Mouse (Mus musculus) embryonic facial prominence, embryonic 13.5 days (tissue): ENCODE measurements around the gene Polr2c. TPM values are rescaled to one million over a fixed set of nuclear protein-coding genes. Genes with fewer than 3 reads are reported as not detected.
A peak's percentile ranks its signal among the peaks of the same experiment; 100 is the strongest.

Experiments used
- ATAC-seq: fragments of 200-750 bp; cut with Nextera tagmentation; 2 replicates; pipeline ENCODE4 v1.8.0; 2017; ENCODE audit warnings: low read depth; ENCODE audit not compliant: insufficient number of reproducible peaks, insufficient read depth, low FRiP score, low TSS enrichment
- H3K27ac ChIP-seq: fragments of 300-500 bp; sonication (generic); 2 replicates; pipeline ENCODE4 v1.5.1; 2015; ENCODE audit warnings: moderate library complexity, mild to moderate bottlenecking, inconsistent platforms
- H3K27me3 ChIP-seq: fragments of 300-500 bp; sonication (generic); 2 replicates; pipeline ENCODE4 v1.6.1; 2015; ENCODE audit warnings: mild to moderate bottlenecking, inconsistent platforms
- H3K36me3 ChIP-seq: fragments of 300-500 bp; sonication (generic); 2 replicates; pipeline ENCODE4 v1.6.1; 2015; ENCODE audit warnings: mild to moderate bottlenecking, inconsistent platforms
- H3K4me1 ChIP-seq: fragments of 300-500 bp; sonication (generic); 2 replicates; pipeline ENCODE4 v1.6.1; 2015; ENCODE audit warnings: inconsistent platforms
- H3K4me2 ChIP-seq: fragments of 300-500 bp; sonication (generic); 2 replicates; pipeline ENCODE4 v1.6.1; 2015; ENCODE audit warnings: moderate library complexity, mild to moderate bottlenecking, inconsistent platforms
- H3K4me3 ChIP-seq: fragments of 300-500 bp; sonication (generic); 2 replicates; pipeline ENCODE4 v1.5.1; 2015; ENCODE audit warnings: mild to moderate bottlenecking, inconsistent platforms
- H3K9ac ChIP-seq: fragments of 300-500 bp; sonication (generic); 2 replicates; pipeline ENCODE4 v1.6.1; 2015; ENCODE audit warnings: mild to moderate bottlenecking, inconsistent platforms
- H3K9me3 ChIP-seq: fragments of 300-500 bp; sonication (generic); 2 replicates; pipeline ENCODE4 v1.6.1; 2016; ENCODE audit warnings: inconsistent platforms
- WGBS: fragments of 180-500 bp; shearing (Covaris S2); methylation state at CpG from one replicate; pipeline ENCODE4 v1.1.7; 2015; ENCODE audit warnings: mixed read lengths; 5-methylcytosine and 5-hydroxymethylcytosine counted together
- polyA plus RNA-seq: library from polyadenylated mRNA; unstranded; fragments of >200 nt; fragmentation: Nextera tagmentation; extraction: Ambion mirVana; gene quantifications from 2 replicates; pipeline ENCODE4 v1.2.1, GENCODE M21; 2015

The Polr2c gene
- polyA plus RNA-seq, 1 experiment from 2014 or later = 152 TPM

DNA sequence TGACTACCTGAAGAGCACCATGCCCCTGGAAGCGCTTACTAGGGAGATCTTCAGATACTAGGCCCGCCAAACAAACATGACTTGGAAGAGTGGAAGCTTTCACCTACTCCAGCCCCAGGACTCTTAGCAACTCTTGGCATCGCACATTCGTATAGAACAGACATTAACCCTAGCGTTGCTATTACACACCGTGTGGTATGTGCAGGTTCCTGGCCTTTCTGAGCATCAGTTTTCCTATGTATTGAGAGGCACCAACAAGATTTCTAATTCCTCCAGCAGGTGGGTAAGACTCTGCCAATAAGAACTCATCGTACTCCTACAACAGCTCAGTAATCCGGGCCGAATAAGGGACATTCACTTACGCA lies 59.7 kb downstream of the Polr2c start:
- ATAC-seq = no peak
- peak overlapping the region; percentile 90 for H3K27ac ChIP-seq
- 3% methylated on average over 10 of the region's 10 CpGs for WGBS
- H3K27me3 ChIP-seq = peaks cover 17% of the 10 kb centered on the region
- H3K4me3 ChIP-seq = peak overlapping the region; percentile 82
- H3K9ac ChIP-seq = peak overlapping the region; percentile 92
- peaks cover 50% of the 10 kb centered on the region for H3K4me1 ChIP-seq
- H3K9me3 ChIP-seq = no peaks in the 10 kb centered on the region
- H3K4me2 ChIP-seq = peak overlapping the region; percentile 85
- peaks cover 10% of the 10 kb centered on the region for H3K36me3 ChIP-seq

DNA sequence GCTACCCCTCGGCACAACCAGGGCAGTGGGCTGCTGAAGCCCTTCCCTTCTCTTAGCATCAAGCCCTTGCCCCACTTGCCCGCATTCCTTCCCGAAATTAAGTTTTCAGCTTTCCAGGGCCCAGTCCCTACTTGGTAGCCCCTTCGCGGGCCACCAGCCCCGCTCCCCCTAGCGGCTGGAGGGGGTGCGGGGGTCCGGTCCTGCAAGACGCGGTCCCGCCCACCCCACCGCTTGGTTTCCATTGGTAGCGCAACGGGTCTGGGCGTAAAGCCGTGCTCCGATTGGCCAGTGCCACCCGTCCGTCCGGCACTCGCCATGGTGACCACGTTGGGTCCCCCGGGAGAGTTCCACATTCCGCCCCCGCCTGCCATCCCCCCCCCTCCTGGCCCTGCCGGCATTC lies 60.1 kb downstream of the Polr2c start:
- ATAC-seq = peak; percentile 94
- Histone ChIP-seq H3K4me3 (peak overlapping the region; percentile 82), H3K27ac (peak overlapping the region; percentile 90), H3K9me3 (no peaks in the 10 kb centered on the region), H3K36me3 (peaks cover 6% of the 10 kb centered on the region), H3K27me3 (peaks cover 16% of the 10 kb centered on the region), H3K9ac (peak overlapping the region; percentile 92), H3K4me2 (peak overlapping the region; percentile 85), H3K4me1 (peaks cover 50% of the 10 kb centered on the region)
- WGBS = under 1% methylated on average over 27 of the region's 27 CpGs

DNA sequence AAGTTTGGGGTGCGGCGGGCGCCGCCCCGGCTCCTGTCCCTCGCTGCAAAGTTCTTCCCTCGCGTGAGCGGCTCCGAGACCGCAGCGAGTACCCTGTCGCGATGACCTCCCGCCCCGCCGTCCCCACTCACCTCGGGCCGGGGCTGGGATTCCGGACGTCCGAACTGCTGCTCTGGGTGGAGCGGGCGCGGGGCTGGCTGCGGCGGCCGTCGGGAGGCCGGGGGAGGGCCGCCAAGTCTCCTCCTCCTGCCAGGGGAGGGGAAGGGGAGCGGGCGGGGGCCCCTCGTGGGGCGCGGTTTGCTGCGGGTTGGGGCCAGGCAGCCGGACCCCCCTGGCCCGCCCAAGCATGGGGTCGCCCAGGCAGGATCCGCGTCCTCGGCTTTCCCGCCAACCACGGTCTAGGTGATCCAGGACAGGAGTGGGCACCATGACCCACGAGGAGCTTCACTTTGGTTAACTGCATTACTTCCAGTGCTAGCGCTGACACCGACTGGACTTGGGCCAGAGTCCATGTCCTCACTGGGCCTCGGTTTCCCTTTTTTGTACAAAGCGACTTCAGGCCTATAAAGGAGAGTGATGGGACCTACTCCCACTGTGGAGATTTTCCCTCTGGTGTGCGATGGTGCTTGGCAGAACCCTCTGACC lies 60.7 kb downstream of the Polr2c start, which contains the start of gene Ccdc102a:
TSS of gene Ccdc102a (minus strand) at position 248 of the 645 bp plus-strand sequence.
- H3K4me1 ChIP-seq = peaks cover 47% of the 10 kb centered on the region
- H3K36me3 ChIP-seq = no peaks in the 10 kb centered on the region
- H3K9ac ChIP-seq = peak within 1 kb of the TSS; percentile 92
- no peaks in the 10 kb centered on the region for H3K9me3 ChIP-seq
- H3K4me3 ChIP-seq = peak within 1 kb of the TSS; percentile 82
- WGBS = 3% methylated on average over 34 of the region's 51 CpGs
- H3K4me2 ChIP-seq = peak within 1 kb of the TSS; percentile 85
- H3K27me3 ChIP-seq = peaks cover 10% of the 10 kb centered on the region; the same call in 1 of the 2 replicates
- H3K27ac ChIP-seq = peak within 1 kb of the TSS; percentile 90
- peak; percentile 48 for ATAC-seq

- H3K4me2 ChIP-seq = no peak overlapping the region
- no peaks in the 10 kb centered on the region for H3K36me3 ChIP-seq
- H3K27ac ChIP-seq = no peak overlapping the region
- H3K9me3 ChIP-seq = no peaks in the 10 kb centered on the region
- H3K9ac ChIP-seq = no peak overlapping the region
- H3K27me3 ChIP-seq = no peaks in the 10 kb centered on the region
- no peak for ATAC-seq
- no peak overlapping the region for H3K4me3 ChIP-seq
- H3K4me1 ChIP-seq = peaks cover 34% of the 10 kb centered on the region
Observed at GRCm38 (mm10) chr8:94919256-94919655, 62.0 kb downstream of the Polr2c start.

- Histone ChIP-seq H3K4me2 (no peak overlapping the region), H3K27ac (no peak overlapping the region), H3K4me1 (peaks cover 7% of the 10 kb centered on the region), H3K4me3 (no peak overlapping the region), H3K36me3 (no peaks in the 10 kb centered on the region), H3K27me3 (no peaks in the 10 kb centered on the region), H3K9me3 (no peaks in the 10 kb centered on the region), H3K9ac (no peak overlapping the region)
- ATAC-seq = no peak
- 68% methylated on average over 6 of the region's 6 CpGs for WGBS
Observed at GRCm38 (mm10) chr8:94922176-94922575, 64.9 kb downstream of the Polr2c start.

DNA sequence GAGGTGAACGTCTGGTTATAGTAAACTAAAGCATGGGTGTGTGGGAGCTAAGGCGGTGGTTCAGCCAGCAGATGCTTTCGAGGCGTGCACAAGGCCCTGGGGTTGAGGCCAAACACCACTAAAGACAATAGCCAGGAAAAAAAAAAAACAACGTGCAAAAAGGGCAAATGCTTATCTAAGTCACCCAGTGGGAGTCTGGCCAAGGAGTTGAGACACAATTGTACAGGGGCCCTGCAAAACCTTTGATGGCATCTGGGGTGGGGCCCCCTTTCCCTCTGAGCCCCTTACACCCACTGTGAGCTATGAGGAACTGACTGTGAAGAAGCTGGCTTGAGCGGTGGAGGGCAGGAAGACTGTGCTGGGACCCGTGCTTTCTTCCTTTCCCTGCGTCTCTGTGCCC lies 65.4 kb downstream of the Polr2c start:
- H3K9ac ChIP-seq = no peak overlapping the region
- H3K27ac ChIP-seq = no peak overlapping the region
- no peak overlapping the region for H3K4me3 ChIP-seq
- H3K9me3 ChIP-seq = no peaks in the 10 kb centered on the region
- ATAC-seq = no peak
- no peaks in the 10 kb centered on the region for H3K36me3 ChIP-seq
- peaks cover 7% of the 10 kb centered on the region for H3K4me1 ChIP-seq
- 44% methylated on average over 8 of the region's 8 CpGs for WGBS
- H3K27me3 ChIP-seq = no peaks in the 10 kb centered on the region
- no peak overlapping the region for H3K4me2 ChIP-seq

Other genes with a start within 250 kb of the Polr2c start
- 152 and 163 TPM in 2 replicates for gene Arl2bp, start 190.8 kb upstream of the Polr2c start, polyA plus RNA-seq
- 3.4 and 4.1 TPM in 2 replicates for gene Pllp, start 161.2 kb upstream of the Polr2c start, polyA plus RNA-seq
- not detected in 2 replicates for gene Ccl22, start 111.9 kb upstream of the Polr2c start, polyA plus RNA-seq
- 7.8 and 9.8 TPM in 2 replicates for gene Cx3cl1, start 85.4 kb upstream of the Polr2c start, polyA plus RNA-seq
- not detected in 2 replicates for gene Ccl17, start 47.0 kb upstream of the Polr2c start, polyA plus RNA-seq
- 61.8 and 65.9 TPM in 2 replicates for gene Coq9, start 19.1 kb upstream of the Polr2c start, polyA plus RNA-seq
- 109 and 123 TPM in 2 replicates for gene Ciapin1, start 19.1 kb upstream of the Polr2c start, polyA plus RNA-seq
- 23.2 and 23.7 TPM in 2 replicates for gene Dok4, start 18.9 kb downstream of the Polr2c start, polyA plus RNA-seq
- 38.0 and 40.7 TPM in 2 replicates for gene Ccdc102a, start 60.6 kb downstream of the Polr2c start, polyA plus RNA-seq
- gene Adgrg5, start 66.2 kb downstream of the Polr2c start, polyA plus RNA-seq = 0.07 and 0.12 TPM in 2 replicates
- gene Adgrg1, start 117.3 kb downstream of the Polr2c start, polyA plus RNA-seq = 18.4 and 19.8 TPM in 2 replicates
- gene Adgrg3, start 160.2 kb downstream of the Polr2c start, polyA plus RNA-seq = 2.1 and 2.8 TPM in 2 replicates
- 0.32 TPM in 1 of 2 replicates, not detected in the other for gene Drc7, start 197.7 kb downstream of the Polr2c start, polyA plus RNA-seq
- gene Katnb1, start 223.7 kb downstream of the Polr2c start, polyA plus RNA-seq = 24.7 and 27.5 TPM in 2 replicates